Mouse (Mus musculus) midbrain, embryonic 12.5 days (tissue): ENCODE measurements around the gene Rin3. TPM values are rescaled to one million over a fixed set of nuclear protein-coding genes. Genes with fewer than 3 reads are reported as not detected.

Source experiments
- ATAC-seq: fragments of 200-750 bp; cut with Nextera tagmentation; 2 replicates; pipeline ENCODE4 v1.8.0; 2017; ENCODE audit warnings: low read depth, moderate TSS enrichment, moderate library complexity; ENCODE audit not compliant: low FRiP score
- H3K27ac ChIP-seq: fragments of 300-500 bp; sonication (generic); replicated peaks from 2 replicates; pipeline ENCODE4 v1.5.1; 2016; ENCODE audit warnings: mild to moderate bottlenecking
- H3K27me3 ChIP-seq: fragments of 300-500 bp; sonication (generic); 2 replicates; pipeline ENCODE4 v1.6.1; 2016; ENCODE audit warnings: mild to moderate bottlenecking
- H3K36me3 ChIP-seq: fragments of 300-500 bp; sonication (generic); 2 replicates; pipeline ENCODE4 v1.6.1; 2016
- H3K4me1 ChIP-seq: fragments of 300-500 bp; sonication (generic); 2 replicates; pipeline ENCODE4 v1.6.1; 2016
- H3K4me2 ChIP-seq: fragments of 300-500 bp; sonication (generic); replicated peaks from 2 replicates; pipeline ENCODE4 v1.6.1; 2016; ENCODE audit warnings: mild to moderate bottlenecking, moderate library complexity
- H3K4me3 ChIP-seq: fragments of 300-500 bp; sonication (generic); 2 replicates; pipeline ENCODE4 v1.5.1; 2016; ENCODE audit warnings: mild to moderate bottlenecking
- H3K9ac ChIP-seq: fragments of 300-500 bp; sonication (generic); replicated peaks from 2 replicates; pipeline ENCODE4 v1.6.1; 2016; ENCODE audit warnings: mild to moderate bottlenecking, moderate library complexity
- H3K9me3 ChIP-seq: fragments of 300-500 bp; sonication (generic); 2 replicates; pipeline ENCODE4 v1.6.1; 2016; ENCODE audit warnings: mild to moderate bottlenecking
- WGBS: fragments of 180-500 bp; shearing (Covaris S2); methylation state at CpG from one replicate; pipeline ENCODE4 v1.1.7; 2016; 5-methylcytosine and 5-hydroxymethylcytosine counted together
- polyA plus RNA-seq: library from polyadenylated mRNA; unstranded; fragments of >200 nt; fragmentation: Nextera tagmentation; extraction: Ambion mirVana; gene quantifications from 2 replicates; pipeline ENCODE4 v1.2.1, GENCODE M21; 2016

The Rin3 gene
- polyA plus RNA-seq, 1 experiment from 2014 or later: 5.1 TPM

DNA sequence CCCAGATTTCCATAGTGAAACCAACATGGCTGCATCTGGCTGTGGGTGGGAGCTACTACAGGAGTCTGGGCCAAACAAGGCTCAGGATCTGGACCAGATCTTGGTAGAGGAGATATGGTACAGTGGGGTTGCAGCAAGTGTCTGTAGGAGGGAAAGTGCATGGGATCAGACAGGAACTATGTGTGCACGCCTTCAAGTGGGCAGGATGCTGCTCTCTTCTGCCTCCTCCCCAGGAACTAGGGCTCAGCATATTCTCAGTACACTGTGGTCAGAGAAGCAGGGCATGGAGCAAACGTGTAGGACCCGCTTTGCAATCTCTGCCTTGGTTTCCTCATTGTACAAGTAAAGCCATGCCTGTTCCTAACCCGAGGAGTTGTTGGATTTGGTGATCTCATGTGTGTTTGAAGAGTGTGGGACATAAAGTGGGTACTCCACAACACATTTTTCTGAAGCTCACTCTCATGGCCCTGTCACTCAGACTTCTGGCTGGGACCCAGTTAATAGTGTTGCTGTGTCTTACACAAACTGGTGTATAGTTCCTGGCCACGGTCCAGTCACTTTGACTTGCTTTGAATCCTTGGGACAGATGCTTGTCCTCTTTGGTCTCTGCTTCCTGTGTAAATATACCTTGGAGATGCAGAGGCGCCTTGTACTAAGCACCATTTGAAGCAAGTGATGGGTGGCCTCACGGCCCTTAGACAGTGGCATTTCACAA lies 9.8 kb downstream of the Rin3 start:
- H3K9ac ChIP-seq: no peak overlapping the region
- no peaks in the 10 kb centered on the region for H3K9me3 ChIP-seq
- no peak overlapping the region for H3K4me3 ChIP-seq
- ATAC-seq: no peak
- no peaks in the 10 kb centered on the region for H3K4me1 ChIP-seq
- no peaks in the 10 kb centered on the region for H3K27me3 ChIP-seq
- no peak overlapping the region for H3K27ac ChIP-seq
- WGBS: 88% methylated on average over 7 of the region's 7 CpGs
- H3K36me3 ChIP-seq: no peaks in the 10 kb centered on the region
- no peak overlapping the region for H3K4me2 ChIP-seq

DNA sequence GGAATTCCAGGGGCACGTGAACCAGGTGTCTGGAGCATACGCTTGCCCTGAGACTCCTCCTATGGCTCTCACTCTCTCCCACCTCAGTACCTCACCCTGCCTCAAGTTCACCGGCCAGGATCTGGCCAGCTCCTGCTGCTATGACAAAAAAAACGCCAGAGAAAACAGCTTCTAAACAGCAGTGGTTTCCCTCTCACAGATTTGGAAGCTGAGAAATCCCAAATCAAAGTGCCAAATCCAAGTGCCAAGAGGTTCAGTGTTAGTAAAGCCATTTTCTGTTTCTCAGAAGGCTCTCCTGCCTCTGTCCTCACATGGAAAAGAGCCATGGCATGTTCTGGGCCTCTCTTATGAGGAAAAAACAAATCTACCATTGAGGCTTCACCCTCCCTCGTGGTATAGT lies 11.8 kb downstream of the Rin3 start:
- 76% methylated on average over 5 of the region's 5 CpGs for WGBS
- no peaks in the 10 kb centered on the region for H3K9me3 ChIP-seq
- no peak overlapping the region for H3K27ac ChIP-seq
- H3K4me1 ChIP-seq: no peaks in the 10 kb centered on the region
- no peaks in the 10 kb centered on the region for H3K36me3 ChIP-seq
- no peaks in the 10 kb centered on the region for H3K27me3 ChIP-seq
- H3K4me2 ChIP-seq: no peak overlapping the region
- H3K9ac ChIP-seq: no peak overlapping the region
- no peak overlapping the region for H3K4me3 ChIP-seq
- no peak for ATAC-seq

DNA sequence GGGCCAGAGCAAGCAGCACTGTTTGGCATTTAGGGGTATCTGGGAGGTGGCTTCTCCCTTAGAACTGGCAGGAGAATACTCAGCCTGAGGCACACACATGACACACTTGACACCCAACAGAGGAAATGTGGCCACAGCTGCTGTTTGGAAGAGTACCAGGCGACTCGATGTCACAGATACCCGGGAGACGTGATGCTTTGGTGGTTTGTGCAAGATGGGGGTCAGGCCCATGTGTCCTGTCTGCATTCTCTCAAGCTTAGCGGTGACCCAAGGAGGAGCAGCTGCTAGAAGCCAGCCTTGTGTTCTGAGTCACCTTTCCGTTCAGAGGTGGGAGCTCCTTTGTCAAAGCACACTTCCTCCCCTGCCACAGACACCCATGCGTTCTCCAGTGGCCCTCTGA lies 12.4 kb downstream of the Rin3 start:
- Histone ChIP-seq H3K9ac (no peak overlapping the region), H3K27ac (no peak overlapping the region), H3K4me2 (no peak overlapping the region), H3K4me3 (no peak overlapping the region), H3K9me3 (no peaks in the 10 kb centered on the region), H3K4me1 (no peaks in the 10 kb centered on the region), H3K27me3 (no peaks in the 10 kb centered on the region), H3K36me3 (no peaks in the 10 kb centered on the region)
- no peak for ATAC-seq
- 85% methylated on average over 7 of the region's 7 CpGs for WGBS

DNA sequence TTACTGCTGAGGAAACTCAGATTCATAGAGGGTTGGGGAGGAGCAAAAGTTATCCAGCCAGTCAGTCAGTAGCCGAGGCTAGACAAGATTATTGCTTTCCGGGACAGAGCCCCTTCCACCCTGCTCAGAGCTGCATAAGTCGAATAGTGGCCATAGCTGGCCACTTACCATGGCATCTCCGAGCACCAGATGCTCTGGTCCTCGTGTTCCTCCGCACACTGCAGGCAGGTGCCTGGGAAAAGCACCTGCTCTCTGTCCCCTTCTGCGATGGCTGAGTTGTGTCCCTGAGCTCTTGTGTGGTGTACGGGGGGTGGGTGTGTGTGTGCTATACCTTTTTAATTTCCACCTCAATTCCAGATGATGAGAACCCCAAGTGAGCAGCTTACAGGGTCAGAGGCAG lies 12.8 kb downstream of the Rin3 start:
- Histone ChIP-seq H3K9me3 (no peaks in the 10 kb centered on the region), H3K4me3 (no peak overlapping the region), H3K27ac (no peak overlapping the region), H3K9ac (no peak overlapping the region), H3K4me2 (no peak overlapping the region), H3K27me3 (no peaks in the 10 kb centered on the region), H3K4me1 (no peaks in the 10 kb centered on the region), H3K36me3 (no peaks in the 10 kb centered on the region)
- WGBS: 91% methylated on average over 8 of the region's 8 CpGs
- ATAC-seq: no peak

DNA sequence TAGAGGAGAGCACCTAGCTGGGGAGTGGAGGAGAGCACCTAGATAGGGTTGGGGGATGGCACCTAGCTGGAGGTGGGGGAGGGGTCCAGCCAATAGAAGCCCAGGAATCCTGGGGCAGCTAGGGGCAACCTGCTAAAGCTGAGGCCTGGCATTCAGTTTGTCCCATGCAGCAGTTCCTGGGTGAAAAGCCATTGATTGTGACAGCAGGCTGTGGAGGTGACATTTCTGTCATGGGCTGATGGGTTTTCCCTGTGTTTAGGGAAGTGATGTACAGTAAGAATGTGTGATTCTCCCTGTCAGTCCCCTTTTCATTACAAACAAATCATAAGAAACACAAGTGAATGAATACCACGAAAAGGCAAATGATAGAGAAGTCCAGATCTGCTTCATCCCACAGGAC lies 13.5 kb downstream of the Rin3 start:
- ATAC-seq: no peak
- Histone ChIP-seq H3K4me2 (no peak overlapping the region), H3K36me3 (no peaks in the 10 kb centered on the region), H3K4me1 (no peaks in the 10 kb centered on the region), H3K4me3 (no peak overlapping the region), H3K27ac (no peak overlapping the region), H3K27me3 (no peaks in the 10 kb centered on the region), H3K9ac (no peak overlapping the region), H3K9me3 (no peaks in the 10 kb centered on the region)
- WGBS: 85% methylated on average over 1 of the region's 1 CpGs

DNA sequence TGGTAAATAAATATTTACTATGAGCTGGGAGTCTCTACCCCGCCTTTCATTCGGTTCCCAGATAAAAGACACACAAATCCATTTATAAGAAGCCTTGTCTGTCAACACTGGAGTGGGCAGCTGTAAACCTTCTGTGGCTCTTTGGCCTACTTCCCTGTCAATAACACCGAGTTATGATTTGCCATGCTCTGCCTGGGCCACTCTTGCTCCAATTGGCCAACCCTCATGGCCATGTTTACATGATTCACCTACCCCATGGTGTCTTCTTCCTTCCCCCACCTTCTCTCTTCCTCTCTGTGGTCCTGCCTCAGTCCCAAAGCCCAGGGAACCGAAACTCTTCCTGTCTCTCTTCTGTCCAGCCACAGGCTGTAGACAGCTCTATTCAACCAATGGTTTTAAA lies 14.1 kb downstream of the Rin3 start:
- no peak overlapping the region for H3K27ac ChIP-seq
- no peaks in the 10 kb centered on the region for H3K9me3 ChIP-seq
- H3K4me2 ChIP-seq: no peak overlapping the region
- H3K4me3 ChIP-seq: no peak overlapping the region
- no peak for ATAC-seq
- no peaks in the 10 kb centered on the region for H3K36me3 ChIP-seq
- H3K27me3 ChIP-seq: no peaks in the 10 kb centered on the region
- H3K4me1 ChIP-seq: no peaks in the 10 kb centered on the region
- no peak overlapping the region for H3K9ac ChIP-seq
- WGBS: 83% methylated on average over 4 of the region's 4 CpGs

DNA sequence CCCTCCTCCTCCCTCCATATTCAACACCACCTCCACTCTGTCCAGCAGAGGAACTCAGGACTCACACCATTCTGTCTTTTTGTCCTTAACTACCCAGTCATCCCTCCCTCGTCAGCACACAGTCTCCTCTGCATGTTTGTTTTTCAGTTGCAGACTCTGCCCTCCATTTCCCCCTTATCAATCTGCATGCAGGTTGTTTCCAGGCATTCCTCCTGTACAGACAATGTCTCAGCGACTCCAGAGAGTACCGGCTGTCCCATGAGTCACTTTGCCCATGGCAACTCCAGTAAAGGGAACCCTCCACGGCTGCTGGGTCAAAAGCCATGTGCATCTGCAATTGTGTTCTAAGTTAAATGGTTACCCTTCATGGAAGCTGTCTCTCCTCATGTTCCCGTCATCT lies 16.4 kb downstream of the Rin3 start:
- no peak overlapping the region for H3K27ac ChIP-seq
- ATAC-seq: no peak
- H3K36me3 ChIP-seq: no peaks in the 10 kb centered on the region
- WGBS: 71% methylated on average over 5 of the region's 5 CpGs
- H3K4me2 ChIP-seq: no peak overlapping the region
- no peaks in the 10 kb centered on the region for H3K9me3 ChIP-seq
- H3K4me3 ChIP-seq: no peak overlapping the region
- H3K4me1 ChIP-seq: no peaks in the 10 kb centered on the region
- no peak overlapping the region for H3K9ac ChIP-seq
- H3K27me3 ChIP-seq: no peaks in the 10 kb centered on the region

DNA sequence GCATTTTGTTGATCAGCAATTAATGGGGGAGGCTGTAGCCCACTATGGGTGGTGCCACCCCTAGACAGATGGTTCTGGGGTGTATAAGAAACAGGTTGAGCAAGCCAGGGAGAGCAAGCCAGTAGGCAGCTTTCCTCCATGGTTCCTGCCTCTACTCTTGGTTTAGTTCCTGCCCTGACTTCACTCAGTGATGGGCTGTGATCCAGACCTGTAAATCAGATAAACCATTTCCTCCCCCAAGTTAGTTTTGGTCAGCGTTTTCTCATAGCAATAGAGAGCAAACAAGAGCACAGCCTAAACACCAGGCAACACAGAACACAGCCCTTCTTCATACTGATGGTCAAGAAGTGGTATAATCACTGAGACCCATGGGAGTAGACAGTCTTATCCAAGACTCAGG lies 18.7 kb downstream of the Rin3 start:
- Histone ChIP-seq H3K4me2 (no peak overlapping the region), H3K27ac (no peak overlapping the region), H3K9me3 (no peaks in the 10 kb centered on the region), H3K9ac (no peak overlapping the region), H3K27me3 (no peaks in the 10 kb centered on the region), H3K4me1 (no peaks in the 10 kb centered on the region), H3K36me3 (no peaks in the 10 kb centered on the region), H3K4me3 (no peak overlapping the region)
- WGBS: 86% methylated on average over 1 of the region's 1 CpGs
- ATAC-seq: no peak

DNA sequence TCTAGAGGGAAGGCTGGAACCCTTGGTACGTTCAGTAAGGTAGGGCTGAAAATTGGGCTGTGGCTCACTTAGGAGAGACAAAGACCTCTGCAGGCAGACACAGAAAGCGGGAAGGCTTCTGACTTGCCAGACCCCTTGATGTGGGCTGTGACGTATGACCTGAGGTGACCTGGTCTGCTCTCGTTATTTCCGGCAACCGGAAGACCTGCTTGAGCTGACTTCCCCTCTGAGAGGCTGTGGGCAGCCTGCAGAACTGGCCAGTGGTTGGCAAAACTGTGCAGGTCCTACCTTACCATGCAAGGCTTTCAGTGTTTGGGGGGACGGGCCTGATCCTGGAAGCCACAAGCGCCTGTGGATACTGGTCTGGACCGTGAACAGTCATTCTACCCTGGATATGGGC lies 19.5 kb downstream of the Rin3 start:
- 83% methylated on average over 9 of the region's 9 CpGs for WGBS
- Histone ChIP-seq H3K27ac (no peak overlapping the region), H3K4me3 (no peak overlapping the region), H3K4me1 (no peaks in the 10 kb centered on the region), H3K27me3 (no peaks in the 10 kb centered on the region), H3K9me3 (no peaks in the 10 kb centered on the region), H3K9ac (no peak overlapping the region), H3K4me2 (no peak overlapping the region), H3K36me3 (no peaks in the 10 kb centered on the region)
- no peak for ATAC-seq

DNA sequence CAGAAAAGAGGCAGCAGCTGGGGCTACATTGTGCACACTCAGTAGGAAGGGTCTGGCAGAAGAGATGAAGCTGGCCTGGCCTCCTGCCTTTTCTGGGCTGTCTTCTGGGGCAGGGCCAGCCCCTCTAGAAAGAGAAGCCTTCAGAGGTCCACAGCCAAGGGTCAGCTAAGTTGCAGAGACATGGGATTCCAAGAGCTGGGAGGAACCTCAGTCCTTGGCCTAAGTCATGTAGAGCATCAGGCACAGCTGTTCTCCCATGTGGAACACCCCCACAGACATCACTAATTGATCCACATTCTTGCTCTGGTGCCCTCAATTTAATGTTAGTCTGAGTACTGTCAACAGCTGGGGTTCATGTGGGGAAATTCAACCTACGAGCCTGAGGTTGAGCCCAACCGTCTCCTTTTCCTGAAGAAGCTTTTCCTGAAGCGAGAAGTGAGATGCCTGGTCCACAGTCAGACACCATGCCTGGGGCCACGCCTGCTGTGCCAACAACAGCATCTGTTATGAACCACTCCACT lies 20.0 kb downstream of the Rin3 start:
- Histone ChIP-seq H3K4me3 (no peak overlapping the region), H3K9ac (no peak overlapping the region), H3K9me3 (no peaks in the 10 kb centered on the region), H3K27ac (no peak overlapping the region), H3K4me1 (no peaks in the 10 kb centered on the region), H3K27me3 (no peaks in the 10 kb centered on the region), H3K4me2 (no peak overlapping the region), H3K36me3 (no peaks in the 10 kb centered on the region)
- 84% methylated on average over 4 of the region's 4 CpGs for WGBS
- ATAC-seq: no peak

DNA sequence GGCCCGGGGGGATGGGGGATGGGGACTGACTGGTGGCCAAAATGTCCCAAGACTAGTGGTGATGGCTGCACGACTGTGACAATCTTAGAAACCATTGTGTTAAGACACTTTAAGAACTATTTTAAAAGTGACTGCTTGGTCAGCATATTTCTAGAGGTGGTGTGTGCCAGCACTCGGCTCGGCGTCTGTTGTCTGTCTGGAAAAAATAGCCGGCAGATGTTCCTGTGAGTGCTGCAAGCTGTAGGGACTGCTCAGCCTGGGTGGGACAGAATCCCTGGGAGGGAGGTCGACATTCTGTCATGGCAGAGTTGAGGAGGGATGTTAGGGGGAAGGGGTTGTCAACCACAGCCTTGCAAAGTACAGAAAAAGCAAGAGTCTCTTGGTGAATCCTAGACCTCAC lies 21.0 kb downstream of the Rin3 start:
- Histone ChIP-seq H3K4me3 (no peak overlapping the region), H3K9me3 (no peaks in the 10 kb centered on the region), H3K36me3 (no peaks in the 10 kb centered on the region), H3K4me2 (no peak overlapping the region), H3K9ac (no peak overlapping the region), H3K4me1 (no peaks in the 10 kb centered on the region), H3K27me3 (no peaks in the 10 kb centered on the region), H3K27ac (no peak overlapping the region)
- ATAC-seq: no peak
- 59% methylated on average over 7 of the region's 7 CpGs for WGBS

DNA sequence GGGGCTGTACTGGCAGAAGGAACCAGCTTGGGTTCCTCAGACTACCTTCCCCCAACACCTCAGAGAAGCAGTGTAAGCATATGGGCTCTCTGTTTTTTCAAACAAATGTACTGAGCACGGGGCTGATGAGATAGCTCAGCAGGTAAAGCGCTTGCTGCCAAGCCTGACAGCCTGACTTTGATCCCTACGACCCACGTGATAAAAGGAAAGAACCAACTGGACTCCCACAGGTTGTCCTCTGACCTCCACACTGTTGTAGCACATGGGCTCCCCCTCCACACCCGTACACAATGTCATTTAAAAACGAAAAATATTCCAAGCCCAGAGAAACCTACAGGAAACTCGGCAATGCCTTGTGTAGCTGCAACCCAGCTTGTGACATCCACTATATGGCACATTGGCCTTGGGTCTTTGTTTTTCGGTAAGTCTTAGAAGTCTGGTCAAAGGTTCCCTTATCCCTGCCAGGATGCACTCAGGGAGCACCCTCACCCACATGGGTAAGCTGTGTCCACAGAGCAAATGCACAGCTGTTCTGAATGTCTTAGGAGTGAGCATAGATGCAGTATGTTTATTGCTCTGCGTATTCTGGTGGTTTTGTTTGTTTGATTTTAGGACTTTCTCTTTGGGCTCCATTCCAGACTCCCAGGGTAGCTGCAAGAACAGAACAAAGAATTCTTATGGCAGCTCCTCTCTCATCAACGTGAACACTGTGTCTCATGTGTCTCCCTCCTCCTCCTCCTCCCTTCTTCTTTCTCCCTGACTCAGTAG lies 22.4 kb downstream of the Rin3 start:
- Histone ChIP-seq H3K27ac (no peak overlapping the region), H3K4me3 (no peak overlapping the region), H3K9me3 (no peaks in the 10 kb centered on the region), H3K9ac (no peak overlapping the region), H3K4me1 (no peaks in the 10 kb centered on the region), H3K27me3 (no peaks in the 10 kb centered on the region), H3K36me3 (no peaks in the 10 kb centered on the region), H3K4me2 (no peak overlapping the region)
- no peak for ATAC-seq
- 66% methylated on average over 10 of the region's 10 CpGs for WGBS
